8 mouse cellular contexts compared by ENCODE assay signal in the genomic region with DNA sequence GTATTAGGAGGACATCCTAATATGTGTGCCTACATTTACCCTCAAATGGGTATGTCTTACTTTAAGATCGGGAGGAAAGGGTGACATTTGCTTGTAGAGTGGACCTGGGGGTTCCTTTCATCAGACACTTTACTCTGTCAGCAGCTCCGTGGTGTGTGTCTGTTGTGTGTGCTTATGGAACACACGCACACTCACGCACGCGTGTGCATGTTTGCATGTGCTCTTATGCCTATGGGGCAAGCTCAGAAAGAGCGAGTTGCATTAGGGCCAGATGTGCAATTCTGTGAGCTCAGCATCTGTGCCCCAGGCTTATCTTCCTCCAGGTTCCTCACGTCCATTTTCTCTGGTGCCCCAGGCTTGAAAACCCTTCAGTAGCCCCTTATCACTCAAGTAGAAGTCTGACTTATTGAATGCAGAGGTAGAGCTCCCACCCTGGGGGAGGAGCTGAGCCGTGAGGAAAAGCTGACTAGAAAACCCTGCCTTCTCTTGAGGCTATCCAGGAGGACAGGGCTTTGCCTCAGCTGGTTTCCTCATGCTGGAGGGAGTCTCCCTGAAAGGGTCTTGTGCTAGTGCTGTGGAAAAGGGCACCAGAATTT. TPM values are rescaled to one million over a fixed set of nuclear protein-coding genes. Genes with fewer than 3 reads are reported as not detected.
DNase-seq lines count a peak whose midpoint lies in the region; ATAC-seq and TF ChIP-seq lines count a peak whose summit lies in the region.

No protein-coding gene starts in this region.

- peak overlapping the region; percentile 96 for H3K4me2 ChIP-seq in forebrain, embryonic 14.5 days (ENCODE audit: low read length)
- peak overlapping the region; percentile 91 for H3K4me2 ChIP-seq in liver, embryonic 13.5 days
- H3K4me2 ChIP-seq in stomach, embryonic 15.5 days = peak overlapping the region; percentile 84

- peak overlapping the region; percentile 99 for H3K27ac ChIP-seq in spleen, adult 2 months (ENCODE audit: insufficient read depth, low read length)
- no peak overlapping the region for H3K27ac ChIP-seq in forebrain, embryonic 14.5 days (ENCODE audit: low read depth, low read length)
- peak overlapping the region; percentile 98 for H3K27ac ChIP-seq in liver, embryonic 13.5 days
- peak overlapping the region; percentile 100 for H3K27ac ChIP-seq in stomach, embryonic 15.5 days

- no peaks in the 10 kb centered on the region for H3K27me3 ChIP-seq in spleen, adult 2 months (ENCODE audit: control insufficient read depth, insufficient read depth, low read length)
- H3K27me3 ChIP-seq in forebrain, embryonic 14.5 days (replicated peaks; ENCODE audit: control insufficient read depth, insufficient read depth, low read length) = no peaks in the 10 kb centered on the region
- H3K27me3 ChIP-seq in liver, embryonic 13.5 days = no peaks in the 10 kb centered on the region
- no peaks in the 10 kb centered on the region for H3K27me3 ChIP-seq in stomach, embryonic 15.5 days (replicated peaks)

- TF ChIP-seq POLR2A in spleen, adult 2 months (IDR thresholded peaks at IDR 0.05; ENCODE audit: low read depth, low read length) = no peak

- peak overlapping the region; percentile 98 for H3K9ac ChIP-seq in forebrain, embryonic 14.5 days (ENCODE audit: low read length)
- H3K9ac ChIP-seq in liver, embryonic 13.5 days = peak overlapping the region; percentile 95
- H3K9ac ChIP-seq in stomach, embryonic 15.5 days = peak overlapping the region; percentile 97; the same call in 1 of the 2 replicates

- no peaks in the 10 kb centered on the region for H3K9me3 ChIP-seq in forebrain, embryonic 14.5 days (replicated peaks; ENCODE audit: control insufficient read depth, low read length)
- H3K9me3 ChIP-seq in liver, embryonic 13.5 days (replicated peaks) = no peaks in the 10 kb centered on the region
- H3K9me3 ChIP-seq in stomach, embryonic 15.5 days = no peaks in the 10 kb centered on the region

- H3K36me3 ChIP-seq in spleen, adult 2 months (ENCODE audit: control insufficient read depth, insufficient read depth, low read length) = peaks cover 7% of the 10 kb centered on the region
- H3K36me3 ChIP-seq in forebrain, embryonic 14.5 days (ENCODE audit: control insufficient read depth, insufficient read depth, low read length) = peaks cover 48% of the 10 kb centered on the region
- H3K36me3 ChIP-seq in liver, embryonic 13.5 days = peaks cover 49% of the 10 kb centered on the region
- H3K36me3 ChIP-seq in stomach, embryonic 15.5 days = peaks cover 2% of the 10 kb centered on the region

- TF ChIP-seq CTCF in spleen, adult 2 months (IDR thresholded peaks at IDR 0.05; ENCODE audit: extremely low read depth, insufficient read depth, insufficient read length, insufficient replicate concordance) = no peak

- peak overlapping the region; percentile 34; the same call in 1 of the 2 replicates for H3K4me3 ChIP-seq in spleen, adult 2 months (ENCODE audit: extremely low read depth, insufficient read depth, insufficient read length)
- peak overlapping the region; percentile 96 for H3K4me3 ChIP-seq in forebrain, embryonic 14.5 days (ENCODE audit: low read depth, low read length)
- H3K4me3 ChIP-seq in liver, embryonic 13.5 days (replicated peaks) = peak overlapping the region; percentile 87
- H3K4me3 ChIP-seq in stomach, embryonic 15.5 days (replicated peaks) = peak overlapping the region; percentile 92

- H3K4me1 ChIP-seq in spleen, adult 2 months (ENCODE audit: control insufficient read depth, insufficient read depth, insufficient read length) = peaks cover 43% of the 10 kb centered on the region
- H3K4me1 ChIP-seq in forebrain, embryonic 14.5 days (ENCODE audit: control insufficient read depth, insufficient read depth, low read length) = peaks cover 53% of the 10 kb centered on the region
- H3K4me1 ChIP-seq in liver, embryonic 13.5 days (replicated peaks) = peaks cover 84% of the 10 kb centered on the region
- H3K4me1 ChIP-seq in stomach, embryonic 15.5 days = peaks cover 55% of the 10 kb centered on the region

- DNase-seq in spleen, adult 2 months (ENCODE audit: low read depth in 1 of 2, low spot score in 2 of 2) = no peak
- no peak for DNase-seq in spleen, adult 12 weeks (ENCODE audit: low spot score)
- no peak for DNase-seq in forebrain, embryonic 14.5 days (ENCODE audit: low spot score)
- DNase-seq in liver, embryonic 13.5 days = peak; percentile 51
- no peak for DNase-seq in ovary, postnatal 36 days (ENCODE audit: low spot score)
- no peak for DNase-seq in adipocyte (ENCODE audit: low spot score)
- DNase-seq in left cerebral cortex, postnatal 25 days (ENCODE audit: low spot score in 2 of 2) = no peak

- intact Hi-C loops in left cerebral cortex, postnatal 25 days (cut with DNase I) = loop anchor here (5.0 kb wide), 1 partner anchor 178 kb away; a partner anchor contains a TSS

- 48% methylated on average over 9 of the region's 9 CpGs for WGBS in spleen, adult 2 months
- WGBS in forebrain, embryonic 14.5 days = 67% methylated on average over 9 of the region's 9 CpGs
- WGBS in liver, embryonic 13.5 days (ENCODE audit: insufficient replicate concordance) = 40% methylated on average over 9 of the region's 9 CpGs
- 50% methylated on average over 9 of the region's 9 CpGs for WGBS in stomach, embryonic 15.5 days

- ATAC-seq in forebrain, embryonic 14.5 days = no peak
- peak; percentile 10 for ATAC-seq in liver, embryonic 13.5 days (ENCODE audit: low read depth)
- ATAC-seq in stomach, embryonic 15.5 days (ENCODE audit: insufficient read depth, low FRiP score, low read depth) = no peak

RNA-seq across cellular contexts. Expression of a gene that starts 3.4 kb away (rescaled TPM):
- 47.1 and 58.4 TPM in 2 replicates for polyA plus RNA-seq in spleen, adult 2 months (2012; rRNA removed)
- 23.0 and 24.8 TPM in 2 replicates for polyA plus RNA-seq in forebrain, embryonic 14.5 days (2014; fragmentation: Nextera tagmentation; extraction: Ambion mirVana)
- polyA plus RNA-seq in liver, embryonic 13.5 days (2015; fragmentation: Nextera tagmentation; extraction: Ambion mirVana) = 9.1 and 9.2 TPM in 2 replicates
- 20.4 and 20.9 TPM in 2 replicates for polyA plus RNA-seq in stomach, embryonic 15.5 days (2015; fragmentation: Nextera tagmentation; extraction: Ambion mirVana)
- total RNA-seq in left cerebral cortex, postnatal 25 days (2021) = 100 to 1,000 TPM; 114 to 116 TPM

Comparison
In these comparisons a context has a peak if more than half of its experiments do, and no peak if none do; other contexts are left out.
1. H3K4me3 ChIP-seq: peak in every context shown above with its lines; median percentile 96 in forebrain, embryonic 14.5 days; 92 in stomach, embryonic 15.5 days; 87 in liver, embryonic 13.5 days; 34 in spleen, adult 2 months.